ENCODE assay signal across 10 mouse cellular contexts in genomic region chr15:83678606-83679005, GRCm38 (mm10). TPM values are rescaled to one million over a fixed set of nuclear protein-coding genes. Genes with fewer than 3 reads are reported as not detected.
A peak's percentile ranks its signal among the peaks of the same experiment; 100 is the strongest.
DNase-seq lines count a peak whose midpoint lies in the region; ATAC-seq lines count a peak whose summit lies in the region.
"Had no signal": no experiment of that assay in that cellular context is flagged by ENCODE, and none has a peak within 500 bp of the region (broad histone marks: within the 10 kb centered on the region; RNA-seq: fewer than 3 reads in every experiment).

No protein-coding gene starts in this region.

- peaks cover 58% of the 10 kb centered on the region for H3K27me3 ChIP-seq in embryonic facial prominence, embryonic 10.5 days (replicated peaks; ENCODE audit: low read depth, poor library complexity, severe bottlenecking)
- H3K27me3 ChIP-seq in forebrain, embryonic 11.5 days (ENCODE audit: control insufficient read depth, insufficient read depth, low read length) = no peaks in the 10 kb centered on the region
- peaks cover 24% of the 10 kb centered on the region for H3K27me3 ChIP-seq in neural tube, embryonic 13.5 days

- peaks cover 25% of the 10 kb centered on the region for H3K36me3 ChIP-seq in embryonic facial prominence, embryonic 10.5 days (replicated peaks)
- H3K36me3 ChIP-seq in forebrain, embryonic 11.5 days (ENCODE audit: control insufficient read depth, insufficient read depth, low read length) = no peaks in the 10 kb centered on the region
- H3K36me3 ChIP-seq in neural tube, embryonic 13.5 days = no peaks in the 10 kb centered on the region
- H3K36me3 ChIP-seq: intestine, embryonic 15.5 days had no signal

- H3K9ac ChIP-seq in forebrain, embryonic 11.5 days (ENCODE audit: low read length) = no peak overlapping the region
- H3K9ac ChIP-seq in neural tube, embryonic 13.5 days = 0 out of 2 replicates have a peak overlapping the region, but pooled peaks have one; percentile 31
- H3K9ac ChIP-seq: intestine, embryonic 15.5 days had no signal

- no peak; the same call in 1 of the 2 replicates for ATAC-seq in forebrain, embryonic 11.5 days (replicated peaks; ENCODE audit: low FRiP score)
- ATAC-seq in neural tube, embryonic 13.5 days (ENCODE audit: low read depth) = peak; percentile 55
- ATAC-seq: intestine, embryonic 15.5 days had no signal

- H3K4me3 ChIP-seq in embryonic facial prominence, embryonic 10.5 days = peak overlapping the region; percentile 25
- no peak overlapping the region for H3K4me3 ChIP-seq in forebrain, embryonic 11.5 days (ENCODE audit: low read depth, low read length)
- no peak overlapping the region for H3K4me3 ChIP-seq in neural tube, embryonic 13.5 days
- H3K4me3 ChIP-seq: intestine, embryonic 15.5 days had no signal

- peaks cover 84% of the 10 kb centered on the region for H3K4me1 ChIP-seq in embryonic facial prominence, embryonic 10.5 days
- H3K4me1 ChIP-seq in forebrain, embryonic 11.5 days (replicated peaks; ENCODE audit: control insufficient read depth, insufficient read depth, low read length) = peaks cover 19% of the 10 kb centered on the region
- peaks cover 33% of the 10 kb centered on the region for H3K4me1 ChIP-seq in neural tube, embryonic 13.5 days (replicated peaks)

- DNase-seq in embryonic facial prominence, embryonic 10.5 days (ENCODE audit: low spot score) = peak; percentile 82
- peak; percentile 67 for DNase-seq in forebrain, embryonic 11.5 days (ENCODE audit: low spot score)
- peak; percentile 77 for DNase-seq in hindlimb bud, embryonic 11.5 days (ENCODE audit: extremely low spot score, low read depth, low spot score)
- no peak for DNase-seq in frontal cortex, adult 2 months (ENCODE audit: extremely low spot score in 1 of 2, low spot score in 1 of 2)
- DNase-seq in kidney, postnatal 10 days = no peak
- DNase-seq in gastrocnemius, postnatal 4 days (ENCODE audit: low spot score in 2 of 2) = no peak
- DNase-seq: cerebellum, postnatal 36 days had no signal

- no peaks in the 10 kb centered on the region for H3K9me3 ChIP-seq in embryonic facial prominence, embryonic 10.5 days
- H3K9me3 ChIP-seq in forebrain, embryonic 11.5 days (ENCODE audit: control insufficient read depth, low read length) = no peaks in the 10 kb centered on the region
- no peaks in the 10 kb centered on the region for H3K9me3 ChIP-seq in neural tube, embryonic 13.5 days
- H3K9me3 ChIP-seq: intestine, embryonic 15.5 days had no signal

- peak overlapping the region; percentile 77 for H3K27ac ChIP-seq in embryonic facial prominence, embryonic 10.5 days (replicated peaks)
- H3K27ac ChIP-seq in forebrain, embryonic 11.5 days (ENCODE audit: low read depth, low read length) = 0 out of 2 replicates have a peak overlapping the region, but pooled peaks have one; percentile 25
- 0 out of 2 replicates have a peak overlapping the region, but pooled peaks have one; percentile 42 for H3K27ac ChIP-seq in neural tube, embryonic 13.5 days (replicated peaks)
- H3K27ac ChIP-seq: intestine, embryonic 15.5 days had no signal

- 3% methylated on average over 11 of the region's 11 CpGs for WGBS in embryonic facial prominence, embryonic 10.5 days
- WGBS in forebrain, embryonic 11.5 days = 3% methylated on average over 11 of the region's 11 CpGs
- WGBS in neural tube, embryonic 13.5 days = under 1% methylated on average over 11 of the region's 11 CpGs

- H3K4me2 ChIP-seq in forebrain, embryonic 11.5 days (ENCODE audit: low read depth, low read length, severe bottlenecking) = peak overlapping the region; percentile 24
- peak overlapping the region; percentile 2; the same call in 1 of the 2 replicates for H3K4me2 ChIP-seq in neural tube, embryonic 13.5 days
- H3K4me2 ChIP-seq: intestine, embryonic 15.5 days had no signal

RNA-seq across cellular contexts. Expression of gene Scube1, which starts 46.2 kb away (rescaled TPM):
- polyA plus RNA-seq in embryonic facial prominence, embryonic 10.5 days (2016; fragmentation: Nextera tagmentation; extraction: Ambion mirVana) = 51.4 and 52.4 TPM in 2 replicates
- polyA plus RNA-seq in forebrain, embryonic 11.5 days (2014; fragmentation: Nextera tagmentation; extraction: Ambion mirVana) = 33.9 and 38.0 TPM in 2 replicates
- 18.1 and 19.2 TPM in 2 replicates for polyA plus RNA-seq in neural tube, embryonic 13.5 days (2015; fragmentation: Nextera tagmentation; extraction: Ambion mirVana)
- 38.6 and 41.9 TPM in 2 replicates for polyA plus RNA-seq in frontal cortex, adult 2 months (2012; rRNA removed)
- 1 to 10 TPM; 3.3 to 4.6 TPM for total RNA-seq in gastrocnemius, postnatal 4 days (2021)
- total RNA-seq: MEL had no signal

Comparison
In these comparisons a context has a peak if more than half of its experiments do, and no peak if none do; other contexts are left out.
1. DNase-seq: peak in embryonic facial prominence, embryonic 10.5 days (single experiment), forebrain, embryonic 11.5 days (single experiment) and hindlimb bud, embryonic 11.5 days (single experiment); none in frontal cortex, adult 2 months (0 of 2), kidney, postnatal 10 days (single experiment) and gastrocnemius, postnatal 4 days (0 of 2).
2. H3K27ac ChIP-seq: peak in every context shown above with its lines; median percentile 77 in embryonic facial prominence, embryonic 10.5 days; 42 in neural tube, embryonic 13.5 days; 25 in forebrain, embryonic 11.5 days.